Mouse (Mus musculus) stomach, embryonic 14.5 days (tissue): Measurements from ENCODE around the gene S100b. TPM values are rescaled to one million over a fixed set of nuclear protein-coding genes. Genes with fewer than 3 reads are reported as not detected.
A peak's percentile ranks its signal among the peaks of the same experiment; 100 is the strongest.

ENCODE experiments used
- ATAC-seq: fragments of 200-750 bp; cut with Nextera tagmentation; 2 replicates; pipeline ENCODE4 v1.8.0; 2017; ENCODE audit warnings: low read depth, moderate TSS enrichment; ENCODE audit not compliant: insufficient number of reproducible peaks, insufficient read depth, low FRiP score
- H3K27ac ChIP-seq: fragments of 300-500 bp; sonication (generic); 2 replicates; pipeline ENCODE4 v1.5.1; 2014; ENCODE audit warnings: mild to moderate bottlenecking, low read length, moderate library complexity, mixed read lengths
- H3K27me3 ChIP-seq: fragments of 300-500 bp; sonication (generic); 2 replicates; pipeline ENCODE4 v1.6.1; 2014; ENCODE audit warnings: low read length, control low read depth, mixed read lengths; ENCODE audit not compliant: control insufficient read depth, insufficient read depth
- H3K36me3 ChIP-seq: fragments of 300-500 bp; sonication (generic); 2 replicates; pipeline ENCODE4 v1.6.1; 2014; ENCODE audit warnings: mild to moderate bottlenecking, control low read depth, low read length, moderate library complexity, mixed read lengths; ENCODE audit not compliant: control insufficient read depth, insufficient read depth
- H3K4me1 ChIP-seq: fragments of 300-500 bp; sonication (generic); 2 replicates; pipeline ENCODE4 v1.6.1; 2014; ENCODE audit warnings: low read length, control low read depth, mixed read lengths; ENCODE audit not compliant: control insufficient read depth, insufficient read depth
- H3K4me2 ChIP-seq: fragments of 300-500 bp; sonication (generic); replicated peaks from 2 replicates; pipeline ENCODE4 v1.6.1; 2014; ENCODE audit warnings: low read depth, low read length, control low read depth
- H3K4me3 ChIP-seq: fragments of 300-500 bp; sonication (generic); 2 replicates; pipeline ENCODE4 v1.5.1; 2014; ENCODE audit warnings: low read depth, low read length, control low read depth
- H3K9ac ChIP-seq: fragments of 300-500 bp; sonication (generic); replicated peaks from 2 replicates; pipeline ENCODE4 v1.6.1; 2014; ENCODE audit warnings: low read depth, mild to moderate bottlenecking, control low read depth, low read length, moderate library complexity, mixed read lengths
- H3K9me3 ChIP-seq: fragments of 300-500 bp; sonication (generic); 2 replicates; pipeline ENCODE4 v1.6.1; 2016; ENCODE audit warnings: low read depth, low read length, control low read depth; ENCODE audit not compliant: control insufficient read depth
- WGBS: fragments of 180-500 bp; shearing (Covaris S2); extraction: QIAGEN DNeasy Blood & Tissue Kit; methylation state at CpG from one replicate; pipeline ENCODE4 v1.1.7; 2014; 5-methylcytosine and 5-hydroxymethylcytosine counted together
- polyA plus RNA-seq: library from polyadenylated mRNA; unstranded; fragments of >200 nt; fragmentation: Nextera tagmentation; extraction: Ambion mirVana; gene quantifications from 2 replicates; pipeline ENCODE4 v1.2.1, GENCODE M21; 2014

Gene S100b
- 1.6 and 2.1 TPM in 2 replicates for polyA plus RNA-seq

GRCm38 (mm10) chr10:76253536-76253935 is at the start of gene S100b:
S100b (plus strand) TSS chr10:76253853.
- H3K36me3 ChIP-seq = no peaks in the 10 kb centered on the region
- ATAC-seq = peak; percentile 46; the same call in 1 of the 2 replicates
- no peak within 1 kb of the TSS for H3K9ac ChIP-seq
- H3K4me1 ChIP-seq = peaks cover 3% of the 10 kb centered on the region; the same call in 1 of the 2 replicates
- H3K27ac ChIP-seq = no peak within 1 kb of the TSS
- H3K4me3 ChIP-seq = no peak within 1 kb of the TSS
- H3K4me2 ChIP-seq = no peak within 1 kb of the TSS
- WGBS = 23% methylated on average over 4 of the region's 4 CpGs
- no peaks in the 10 kb centered on the region for H3K27me3 ChIP-seq
- no peaks in the 10 kb centered on the region for H3K9me3 ChIP-seq

- peaks cover 7% of the 10 kb centered on the region; the same call in 1 of the 2 replicates for H3K36me3 ChIP-seq
- no peak for ATAC-seq
- WGBS = 86% methylated on average over 13 of the region's 13 CpGs
- H3K9me3 ChIP-seq = no peaks in the 10 kb centered on the region
- H3K4me3 ChIP-seq = no peak overlapping the region
- no peak overlapping the region for H3K4me2 ChIP-seq
- H3K27me3 ChIP-seq = no peaks in the 10 kb centered on the region
- no peak overlapping the region for H3K9ac ChIP-seq
- no peaks in the 10 kb centered on the region for H3K4me1 ChIP-seq
- H3K27ac ChIP-seq = no peak overlapping the region
These were observed 46.3 kb upstream of the S100b start for GRCm38 (mm10) chr10:76207262-76207796.

GRCm38 (mm10) chr10:76209241-76209640 is 44.4 kb upstream of the S100b start:
- Histone ChIP-seq H3K4me2 (no peak overlapping the region), H3K36me3 (peaks cover 8% of the 10 kb centered on the region; the same call in 1 of the 2 replicates)
- ATAC-seq = no peak

DNA sequence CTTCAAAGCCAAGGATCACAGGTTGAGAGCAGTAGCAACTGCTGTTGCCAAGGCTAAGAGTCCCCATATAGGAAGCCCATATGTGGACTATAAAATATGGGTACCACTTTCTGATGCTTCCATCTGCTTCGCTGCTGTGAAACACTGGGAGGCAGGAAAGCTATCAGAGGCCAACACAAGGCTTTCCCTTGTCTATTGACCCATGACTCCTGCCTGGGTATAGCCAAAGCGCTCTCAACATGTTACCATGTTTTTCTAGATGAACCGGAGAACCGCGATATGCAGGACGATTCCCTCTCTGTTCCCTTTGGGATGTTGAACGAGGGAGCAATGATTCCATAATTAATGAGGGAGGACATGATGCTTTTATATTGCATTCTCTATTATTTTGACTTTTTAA is 42.8 kb upstream of the S100b start:
- no peak for ATAC-seq
- peaks cover 22% of the 10 kb centered on the region; the same call in 1 of the 2 replicates for H3K36me3 ChIP-seq

More at GRCm38 (mm10) chr10:76209241-76209640, 44.4 kb upstream of the S100b start:
- Histone ChIP-seq H3K27me3 (no peaks in the 10 kb centered on the region), H3K4me1 (no peaks in the 10 kb centered on the region), H3K4me3 (no peak overlapping the region), H3K9ac (no peak overlapping the region), H3K27ac (no peak overlapping the region), H3K9me3 (peaks cover under 1% of the 10 kb centered on the region; the same call in 1 of the 2 replicates)
- 91% methylated on average over 8 of the region's 8 CpGs for WGBS

GRCm38 (mm10) chr10:76212121-76212520 is 41.5 kb upstream of the S100b start:
- no peak for ATAC-seq

More for the DNA sequence above, 42.8 kb upstream of the S100b start:
- WGBS = 96% methylated on average over 7 of the region's 7 CpGs
- Histone ChIP-seq H3K4me3 (no peak overlapping the region), H3K27ac (no peak overlapping the region), H3K4me2 (no peak overlapping the region), H3K9me3 (peaks cover 9% of the 10 kb centered on the region; the same call in 1 of the 2 replicates), H3K27me3 (no peaks in the 10 kb centered on the region), H3K4me1 (no peaks in the 10 kb centered on the region), H3K9ac (no peak overlapping the region)

GRCm38 (mm10) chr10:76214161-76214560 is 39.5 kb upstream of the S100b start:
- Histone ChIP-seq H3K4me3 (no peak overlapping the region), H3K4me1 (no peaks in the 10 kb centered on the region), H3K36me3 (peaks cover 31% of the 10 kb centered on the region; the same call in 1 of the 2 replicates), H3K4me2 (no peak overlapping the region), H3K27ac (no peak overlapping the region), H3K9me3 (peaks cover 9% of the 10 kb centered on the region; the same call in 1 of the 2 replicates), H3K9ac (no peak overlapping the region), H3K27me3 (no peaks in the 10 kb centered on the region)
- 88% methylated on average over 4 of the region's 4 CpGs for WGBS
- ATAC-seq = no peak

More at GRCm38 (mm10) chr10:76212121-76212520, 41.5 kb upstream of the S100b start:
- Histone ChIP-seq H3K9me3 (peaks cover 9% of the 10 kb centered on the region; the same call in 1 of the 2 replicates), H3K4me3 (no peak overlapping the region), H3K4me1 (no peaks in the 10 kb centered on the region), H3K27ac (no peak overlapping the region), H3K36me3 (peaks cover 25% of the 10 kb centered on the region; the same call in 1 of the 2 replicates), H3K4me2 (no peak overlapping the region), H3K27me3 (no peaks in the 10 kb centered on the region), H3K9ac (no peak overlapping the region)
- 90% methylated on average over 6 of the region's 6 CpGs for WGBS

DNA sequence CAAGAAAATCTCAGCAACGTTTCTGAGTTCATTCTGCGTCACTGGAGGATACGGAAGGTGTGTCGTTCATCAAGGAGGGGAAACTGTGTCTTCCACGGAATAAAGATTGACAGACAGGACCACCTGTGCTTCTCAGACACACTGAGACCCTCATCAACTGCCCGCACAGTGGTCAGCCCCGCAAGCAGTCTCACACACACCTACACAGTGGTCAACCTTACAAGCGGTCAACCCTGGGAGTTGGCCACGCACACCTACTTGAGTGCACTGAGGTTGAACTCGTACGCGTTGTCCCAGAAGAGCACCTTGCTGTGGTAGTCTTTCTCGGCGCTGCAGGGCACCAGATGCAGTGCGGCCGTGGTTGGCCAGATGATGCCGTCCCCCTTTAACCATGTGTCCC is 36.6 kb upstream of the S100b start:
- peaks cover 38% of the 10 kb centered on the region; the same call in 1 of the 2 replicates for H3K36me3 ChIP-seq
- 96% methylated on average over 17 of the region's 17 CpGs for WGBS

DNA sequence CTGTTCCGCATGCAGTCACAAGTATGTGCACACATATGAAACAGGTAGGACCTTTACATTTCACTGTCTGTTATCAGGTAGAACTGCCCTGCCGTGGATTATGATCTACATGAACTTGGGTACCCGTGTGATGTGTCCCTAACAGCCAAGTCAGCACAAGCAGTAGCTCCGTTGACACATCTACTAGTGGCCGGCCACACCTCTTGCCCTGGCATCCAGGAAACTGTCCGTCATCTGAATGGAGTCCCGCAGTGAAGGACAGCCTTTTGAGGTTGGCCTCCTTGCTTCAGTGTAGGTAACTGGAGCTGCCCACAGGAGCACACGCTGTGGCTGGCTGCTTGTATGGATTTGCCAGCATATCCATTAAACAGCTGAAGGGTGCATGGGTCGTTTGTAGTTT is 35.4 kb upstream of the S100b start:
- ATAC-seq = no peak
- no peak overlapping the region for H3K4me2 ChIP-seq
- no peak overlapping the region for H3K27ac ChIP-seq
- H3K9me3 ChIP-seq = peaks cover 9% of the 10 kb centered on the region; the same call in 1 of the 2 replicates
- H3K36me3 ChIP-seq = peaks cover 38% of the 10 kb centered on the region; the same call in 1 of the 2 replicates
- 81% methylated on average over 9 of the region's 9 CpGs for WGBS
- no peaks in the 10 kb centered on the region for H3K4me1 ChIP-seq
- no peak overlapping the region for H3K4me3 ChIP-seq
- no peak overlapping the region for H3K9ac ChIP-seq
- H3K27me3 ChIP-seq = no peaks in the 10 kb centered on the region

More for the DNA sequence above, 36.6 kb upstream of the S100b start:
- no peak overlapping the region for H3K4me2 ChIP-seq
- no peak overlapping the region for H3K9ac ChIP-seq
- H3K27me3 ChIP-seq = no peaks in the 10 kb centered on the region
- H3K4me1 ChIP-seq = no peaks in the 10 kb centered on the region
- no peak for ATAC-seq
- H3K27ac ChIP-seq = no peak overlapping the region
- peaks cover 9% of the 10 kb centered on the region; the same call in 1 of the 2 replicates for H3K9me3 ChIP-seq
- no peak overlapping the region for H3K4me3 ChIP-seq
